Mouse (Mus musculus) left cerebral cortex, postnatal 4 days (tissue): ENCODE results near the gene Gm13288. TPM values are rescaled to one million over a fixed set of nuclear protein-coding genes. Genes with fewer than 3 reads are reported as not detected.
"Not testable (repeated sequence)": the region's sequence is repeated elsewhere in the genome, so short reads cannot be mapped to it uniquely, and the experiment has no call there.

Experiments
- DNase-seq: peaks from one replicate; pipeline ENCODE4 v3.0.0-alpha.2; 2022
- intact Hi-C: fragments of 180-260 bp; cut with DNase I; formaldehyde crosslinking; loops from one replicate; pipeline ENCODE4 v1.15.1; 2025
- total RNA-seq, 2 experiments: library from RNA; stranded (reverse); gene quantifications; 2 replicates each; pipeline ENCODE4 v1.2.3; 2021

Gene Gm13288
- total RNA-seq, 2 experiments from 2014 or later: not detected

- intact Hi-C loops, DNase-seq: not testable (repeated sequence)
These were observed 8.2 kb upstream of the Gm13288 start, which contains the start of gene Gm13279 for GRCm38 (mm10) chr4:88797097-88797496. Gm13279 (plus strand) TSS chr4:88797397.

- DNase-seq, intact Hi-C loops: not testable (repeated sequence)
These were observed 6.0 kb upstream of the Gm13288 start, which contains the start of gene Gm13285 for GRCm38 (mm10) chr4:88799365-88799764. Gm13285 (plus strand) TSS chr4:88799665.

- intact Hi-C loops, DNase-seq: not testable (repeated sequence)
These were observed 2.4 kb upstream of the Gm13288 start, which contains the start of gene Gm13287 for GRCm38 (mm10) chr4:88802954-88803353. Gm13287 (plus strand) TSS chr4:88803254.

- peak; percentile 9 for DNase-seq
- intact Hi-C loops: not testable (repeated sequence)
These were observed 430 bp downstream of the Gm13288 start for GRCm38 (mm10) chr4:88805761-88806160.

- intact Hi-C loops: no loop called here
- no peak for DNase-seq
These were observed 10.6 kb downstream of the Gm13288 start, which contains the start of gene Ifna7 for GRCm38 (mm10) chr4:88815928-88816327. Ifna7 (plus strand) TSS chr4:88816228.

- no peak for DNase-seq
- intact Hi-C loops: no loop called here
These were observed 14.3 kb downstream of the Gm13288 start, which contains the start of gene Ifna11 for GRCm38 (mm10) chr4:88819659-88820058. Ifna11 (plus strand) TSS chr4:88819959.

- intact Hi-C loops: no loop called here
These were observed 17.7 kb downstream of the Gm13288 start for GRCm38 (mm10) chr4:88822995-88823394.

GRCm38 (mm10) chr4:88827116-88827515, 21.8 kb downstream of the Gm13288 start, which contains the start of gene Ifna6:
Ifna6 (plus strand) TSS chr4:88827416.
- DNase-seq, intact Hi-C loops: not testable (repeated sequence)

More at GRCm38 (mm10) chr4:88822995-88823394, 17.7 kb downstream of the Gm13288 start:
- peak; percentile 3 for DNase-seq

- DNase-seq: peak; percentile 9
- intact Hi-C loops: no loop called here
These were observed 25.2 kb downstream of the Gm13288 start for GRCm38 (mm10) chr4:88830523-88830922.

- DNase-seq, intact Hi-C loops: not testable (repeated sequence)
These were observed 29.9 kb downstream of the Gm13288 start, which contains the start of gene Ifna5 for GRCm38 (mm10) chr4:88835225-88835624. Ifna5 (plus strand) TSS chr4:88835525.

- intact Hi-C loops: no loop called here
- no peak for DNase-seq
These were observed 33.5 kb downstream of the Gm13288 start for GRCm38 (mm10) chr4:88838828-88839227.

- no peak for DNase-seq
- intact Hi-C loops: no loop called here
These were observed 34.7 kb downstream of the Gm13288 start for GRCm38 (mm10) chr4:88840058-88840457.

GRCm38 (mm10) chr4:88841438-88841911, 36.1 kb downstream of the Gm13288 start, which contains the start of gene Ifna4:
Ifna4 (plus strand) TSS chr4:88841861.
- DNase-seq: no peak
- intact Hi-C loops: no loop called here

GRCm38 (mm10) chr4:88845334-88845733, 40.0 kb downstream of the Gm13288 start:
- no peak for DNase-seq
- intact Hi-C loops: no loop called here

GRCm38 (mm10) chr4:88849698-88850097, 44.4 kb downstream of the Gm13288 start, which contains the start of gene Ifna1:
Ifna1 (plus strand) TSS chr4:88850087.
- intact Hi-C loops: no loop called here
- DNase-seq: no peak

- DNase-seq: no peak
- intact Hi-C loops: no loop called here
These were observed 45.9 kb downstream of the Gm13288 start for GRCm38 (mm10) chr4:88851026-88851763.

Other genes with a start within 250 kb of the Gm13288 start
- not detected for gene Ifna15, start 247.3 kb upstream of the Gm13288 start, total RNA-seq
- gene Ifna14, start 233.7 kb upstream of the Gm13288 start, total RNA-seq: not detected
- gene Ifna9, start 213.1 kb upstream of the Gm13288 start, total RNA-seq: not detected
- gene Ifna12, start 202.2 kb upstream of the Gm13288 start, total RNA-seq: not detected
- not detected for gene C87499, start 171.1 kb upstream of the Gm13288 start, total RNA-seq
- gene Ifna13, start 161.1 kb upstream of the Gm13288 start, total RNA-seq: not detected
- not detected for gene Ifna16, start 128.6 kb upstream of the Gm13288 start, total RNA-seq
- not detected for gene Ifna2, start 121.6 kb upstream of the Gm13288 start, total RNA-seq
- not detected for gene Ifnab, start 114.2 kb upstream of the Gm13288 start, total RNA-seq
- gene Gm26566, start 83.7 kb upstream of the Gm13288 start, total RNA-seq: 1 to 10 TPM; 1.5 to 1.7 TPM
- gene Klhl9, start 83.1 kb upstream of the Gm13288 start, total RNA-seq: 100 to 1,000 TPM; 105 to 106 TPM
- not detected for gene Gm13271, start 50.7 kb upstream of the Gm13288 start, total RNA-seq
- not detected for gene Gm13283, start 45.4 kb upstream of the Gm13288 start, total RNA-seq
- gene Gm13290, start 31.7 kb upstream of the Gm13288 start, total RNA-seq: not detected
- gene Gm13289, start 28.6 kb upstream of the Gm13288 start, total RNA-seq: not detected
- gene Gm13272, start 25.7 kb upstream of the Gm13288 start, total RNA-seq: not detected
- gene Ifnz, start 23.4 kb upstream of the Gm13288 start, total RNA-seq: not detected
- gene Gm13276, start 19.8 kb upstream of the Gm13288 start, total RNA-seq: not detected
- not detected for gene Gm13277, start 16.9 kb upstream of the Gm13288 start, total RNA-seq
- gene Gm13278, start 14.0 kb upstream of the Gm13288 start, total RNA-seq: not detected
- gene Gm13275, start 11.0 kb upstream of the Gm13288 start, total RNA-seq: not detected
- not detected for gene Gm13279, start 8.1 kb upstream of the Gm13288 start, total RNA-seq
- under 1 TPM in 1 of 2 experiments, not detected in 1; 0.24 TPM for gene Gm13285, start 5.9 kb upstream of the Gm13288 start, total RNA-seq
- not detected for gene Gm13287, start 2.3 kb upstream of the Gm13288 start, total RNA-seq
- not detected for gene Ifna7, start 10.7 kb downstream of the Gm13288 start, total RNA-seq
- gene Ifna11, start 14.4 kb downstream of the Gm13288 start, total RNA-seq: not detected
- not detected for gene Ifna6, start 21.9 kb downstream of the Gm13288 start, total RNA-seq
- gene Ifna5, start 30.0 kb downstream of the Gm13288 start, total RNA-seq: not detected
- not detected for gene Ifna4, start 36.3 kb downstream of the Gm13288 start, total RNA-seq
- not detected for gene Ifna1, start 44.6 kb downstream of the Gm13288 start, total RNA-seq
- not detected for gene Ifne, start 74.7 kb downstream of the Gm13288 start, total RNA-seq